Mouse (Mus musculus): ENCODE results near the gene Dcaf10. TPM values are rescaled to one million over a fixed set of nuclear protein-coding genes. Genes with fewer than 3 reads are reported as not detected.
A peak's percentile ranks its signal among the peaks of the same experiment; 100 is the strongest.

Gene Dcaf10
- polyA plus RNA-seq (2012; rRNA removed), result 14.7 and 28.0 TPM in 2 replicates

- WGBS, result 1% methylated on average over 42 of the region's 42 CpGs
- DNase-seq, result peak; percentile 94
- TF ChIP-seq POLR2A (IDR thresholded peaks at IDR 0.05; ENCODE audit: borderline replicate concordance, extremely low read depth, low read depth, low read length) (peak; percentile 78; the same call in 1 of the 2 replicates), CTCF (IDR thresholded peaks at IDR 0.05; ENCODE audit: insufficient read depth, low read length) (no peak)
Observed at GRCm38 (mm10) chr4:45341669-45342249, at the start of gene Dcaf10. Gene Dcaf10 (plus strand): TSS chr4:45342101.

GRCm38 (mm10) chr4:45296662-45297564 is 45.0 kb upstream of the Dcaf10 start, which contains the start of gene Trmt10b:
Gene Trmt10b (plus strand): TSS chr4:45297127.
- H3K4me3 ChIP-seq (replicated peaks; ENCODE audit: extremely low read depth, low read depth, low read length), result peak within 1 kb of the TSS; percentile 76
- no peak for TF ChIP-seq POLR2A (IDR thresholded peaks at IDR 0.05; ENCODE audit: borderline replicate concordance, extremely low read depth, low read depth, low read length)
- TF ChIP-seq CTCF (IDR thresholded peaks at IDR 0.05; ENCODE audit: insufficient read depth, low read length), result no peak
- DNase-seq, result peak; percentile 71
- no peaks in the 10 kb centered on the region for H3K4me1 ChIP-seq (ENCODE audit: control insufficient read depth, insufficient read depth, low read length)
- 16% methylated on average over 27 of the region's 27 CpGs for WGBS

More at GRCm38 (mm10) chr4:45341669-45342249, at the start of gene Dcaf10:
- Histone ChIP-seq H3K4me3 (replicated peaks; ENCODE audit: extremely low read depth, low read depth, low read length) (peak within 1 kb of the TSS; percentile 71), H3K4me1 (ENCODE audit: control insufficient read depth, insufficient read depth, low read length) (no peaks in the 10 kb centered on the region; the same call in 1 of the 2 replicates)

- TF ChIP-seq POLR2A (IDR thresholded peaks at IDR 0.05; ENCODE audit: borderline replicate concordance, extremely low read depth, low read depth, low read length), result no peak
- TF ChIP-seq CTCF (IDR thresholded peaks at IDR 0.05; ENCODE audit: insufficient read depth, low read length), result no peak
- WGBS, result 97% methylated on average over 14 of the region's 14 CpGs
Observed at GRCm38 (mm10) chr4:45305536-45305935, 36.4 kb upstream of the Dcaf10 start.

GRCm38 (mm10) chr4:45308046-45308445 is 33.9 kb upstream of the Dcaf10 start:
- TF ChIP-seq CTCF (IDR thresholded peaks at IDR 0.05; ENCODE audit: insufficient read depth, low read length), result peak; percentile 65
- no peak for TF ChIP-seq POLR2A (IDR thresholded peaks at IDR 0.05; ENCODE audit: borderline replicate concordance, extremely low read depth, low read depth, low read length)
- no peaks in the 10 kb centered on the region for H3K4me1 ChIP-seq (ENCODE audit: control insufficient read depth, insufficient read depth, low read length)
- no peak overlapping the region for H3K4me3 ChIP-seq (replicated peaks; ENCODE audit: extremely low read depth, low read depth, low read length)
- WGBS, result 25% methylated on average over 11 of the region's 11 CpGs
- no peak for DNase-seq

More at GRCm38 (mm10) chr4:45305536-45305935, 36.4 kb upstream of the Dcaf10 start:
- DNase-seq, result no peak
- no peak overlapping the region for H3K4me3 ChIP-seq (replicated peaks; ENCODE audit: extremely low read depth, low read depth, low read length)
- no peaks in the 10 kb centered on the region for H3K4me1 ChIP-seq (ENCODE audit: control insufficient read depth, insufficient read depth, low read length)

GRCm38 (mm10) chr4:45308606-45309005 is 33.3 kb upstream of the Dcaf10 start:
- TF ChIP-seq POLR2A (IDR thresholded peaks at IDR 0.05; ENCODE audit: borderline replicate concordance, extremely low read depth, low read depth, low read length) (no peak), CTCF (IDR thresholded peaks at IDR 0.05; ENCODE audit: insufficient read depth, low read length) (no peak)
- 86% methylated on average over 6 of the region's 6 CpGs for WGBS
- DNase-seq, result no peak
- H3K4me3 ChIP-seq (replicated peaks; ENCODE audit: extremely low read depth, low read depth, low read length), result no peak overlapping the region
- H3K4me1 ChIP-seq (ENCODE audit: control insufficient read depth, insufficient read depth, low read length), result no peaks in the 10 kb centered on the region

- Histone ChIP-seq H3K4me3 (replicated peaks; ENCODE audit: extremely low read depth, low read depth, low read length) (no peak overlapping the region), H3K4me1 (ENCODE audit: control insufficient read depth, insufficient read depth, low read length) (no peaks in the 10 kb centered on the region)
- TF ChIP-seq POLR2A (IDR thresholded peaks at IDR 0.05; ENCODE audit: borderline replicate concordance, extremely low read depth, low read depth, low read length) (no peak), CTCF (IDR thresholded peaks at IDR 0.05; ENCODE audit: insufficient read depth, low read length) (no peak)
- WGBS, result 94% methylated on average over 2 of the region's 2 CpGs
- DNase-seq, result no peak
Observed at GRCm38 (mm10) chr4:45311056-45311455, 30.8 kb upstream of the Dcaf10 start.

GRCm38 (mm10) chr4:45320159-45320816 is 21.6 kb upstream of the Dcaf10 start:
- under 1% methylated on average over 56 of the region's 56 CpGs for WGBS
- Histone ChIP-seq H3K4me1 (ENCODE audit: control insufficient read depth, insufficient read depth, low read length) (peaks cover 7% of the 10 kb centered on the region; the same call in 1 of the 2 replicates), H3K4me3 (replicated peaks; ENCODE audit: extremely low read depth, low read depth, low read length) (peak overlapping the region; percentile 98)
- TF ChIP-seq POLR2A (IDR thresholded peaks at IDR 0.05; ENCODE audit: borderline replicate concordance, extremely low read depth, low read depth, low read length) (peak; percentile 81; the same call in 1 of the 2 replicates), CTCF (IDR thresholded peaks at IDR 0.05; ENCODE audit: insufficient read depth, low read length) (no peak)
- DNase-seq, result peak; percentile 87

- no peak for TF ChIP-seq CTCF (IDR thresholded peaks at IDR 0.05; ENCODE audit: insufficient read depth, low read length)
- no peak for TF ChIP-seq POLR2A (IDR thresholded peaks at IDR 0.05; ENCODE audit: borderline replicate concordance, extremely low read depth, low read depth, low read length)
- no peaks in the 10 kb centered on the region for H3K4me1 ChIP-seq (ENCODE audit: control insufficient read depth, insufficient read depth, low read length)
- 50% methylated on average over 7 of the region's 7 CpGs for WGBS
- H3K4me3 ChIP-seq (replicated peaks; ENCODE audit: extremely low read depth, low read depth, low read length), result no peak overlapping the region
- no peak for DNase-seq
Observed at GRCm38 (mm10) chr4:45331139-45331538, 10.8 kb upstream of the Dcaf10 start.

- DNase-seq, result no peak
- 50% methylated on average over 3 of the region's 3 CpGs for WGBS
- TF ChIP-seq CTCF (IDR thresholded peaks at IDR 0.05; ENCODE audit: insufficient read depth, low read length), result no peak
- TF ChIP-seq POLR2A (IDR thresholded peaks at IDR 0.05; ENCODE audit: borderline replicate concordance, extremely low read depth, low read depth, low read length), result no peak
- Histone ChIP-seq H3K4me1 (ENCODE audit: control insufficient read depth, insufficient read depth, low read length) (no peaks in the 10 kb centered on the region), H3K4me3 (replicated peaks; ENCODE audit: extremely low read depth, low read depth, low read length) (no peak overlapping the region)
Observed at GRCm38 (mm10) chr4:45332466-45332865, 9.4 kb upstream of the Dcaf10 start.

All from lung, adult 2 months (tissue).